Mouse (Mus musculus) spleen, adult 2 months (tissue): Measurements from ENCODE around the gene Rars.

Experiments
- CTCF ChIP-seq: fragments of 200-500 bp; IDR thresholded peaks from 2 replicates; pipeline ENCODE4 v1.5.1; 2011; ENCODE audit warnings: mild to moderate bottlenecking, inconsistent platforms; ENCODE audit not compliant: insufficient read depth, insufficient read length, insufficient replicate concordance; ENCODE audit errors: extremely low read depth
- POLR2A ChIP-seq: fragments of 200-500 bp; IDR thresholded peaks from 2 replicates; pipeline ENCODE4 v1.6.1; 2011; ENCODE audit warnings: low read depth, low read length, inconsistent platforms

DNA sequence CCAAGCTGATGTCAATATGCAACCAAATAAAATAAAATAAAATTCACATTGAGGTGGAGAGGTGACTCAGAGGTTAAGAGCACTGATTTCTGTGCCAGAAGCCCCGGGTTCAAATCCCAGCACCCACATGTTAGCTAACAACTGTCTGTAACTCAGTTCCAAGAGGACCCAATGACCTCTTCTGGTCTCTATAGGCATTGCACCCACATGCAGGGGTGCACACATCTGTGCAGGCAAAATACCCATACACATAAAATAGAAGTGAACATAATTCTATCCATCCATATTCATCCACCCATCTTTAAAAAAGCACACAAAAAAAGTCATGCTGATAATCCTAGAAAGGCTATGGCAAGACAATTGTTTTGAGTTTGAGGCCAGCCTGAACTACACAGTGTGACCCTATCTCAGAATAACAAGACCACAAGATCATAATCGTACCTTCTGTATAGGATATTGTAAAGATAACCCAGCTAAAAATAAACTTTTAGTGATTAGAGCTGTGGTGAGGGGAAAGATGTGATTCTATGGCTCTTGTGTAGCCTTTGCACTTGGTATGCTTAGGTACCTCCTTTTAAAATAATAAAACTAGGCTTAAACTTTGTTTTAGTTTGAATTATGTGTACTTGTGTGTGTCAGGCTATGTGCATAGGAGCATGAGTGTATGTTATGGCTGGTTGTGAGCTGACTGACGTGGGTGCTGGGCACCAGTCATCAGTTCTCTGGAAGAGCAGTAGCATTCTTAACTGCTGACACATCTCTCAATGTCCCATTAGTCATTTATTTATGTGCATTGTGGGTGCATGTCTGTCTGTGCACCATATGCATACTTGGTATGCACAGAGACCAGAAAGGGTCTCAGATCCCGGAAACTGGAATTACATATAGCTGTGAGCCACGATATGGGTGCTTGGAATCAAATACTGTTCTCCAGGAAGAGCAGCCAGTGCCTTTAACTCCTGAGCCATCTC is 3.1 kb upstream of the Rars start:
- TF ChIP-seq CTCF (no peak), POLR2A (no peak)
